Mouse (Mus musculus) hindbrain, postnatal 0 days (tissue): ENCODE data around the gene Med25. TPM values are rescaled to one million over a fixed set of nuclear protein-coding genes. Genes with fewer than 3 reads are reported as not detected.

Experiments
- ATAC-seq: fragments of 200-750 bp; cut with Nextera tagmentation; 2 replicates; pipeline ENCODE4 v1.8.0; 2017; ENCODE audit warnings: mild to moderate bottlenecking, moderate TSS enrichment, moderate library complexity
- DNase-seq: peaks from one replicate; pipeline ENCODE4 v3.0.0-alpha.2; 2015; ENCODE audit warnings: low spot score
- H3K27ac ChIP-seq: fragments of 300-500 bp; sonication (generic); 2 replicates; pipeline ENCODE4 v1.5.1; 2014; ENCODE audit warnings: mild to moderate bottlenecking
- H3K27me3 ChIP-seq: fragments of 300-500 bp; sonication (generic); 2 replicates; pipeline ENCODE4 v1.6.1; 2014; ENCODE audit warnings: low read length, mixed read lengths; ENCODE audit not compliant: insufficient read depth
- H3K36me3 ChIP-seq: fragments of 300-500 bp; sonication (generic); 2 replicates; pipeline ENCODE4 v1.6.1; 2014; ENCODE audit warnings: low read length, mixed read lengths; ENCODE audit not compliant: insufficient read depth
- H3K4me1 ChIP-seq: fragments of 300-500 bp; sonication (generic); 2 replicates; pipeline ENCODE4 v1.6.1; 2014; ENCODE audit warnings: antibody characterized with exemption, low read length, mixed read lengths; ENCODE audit not compliant: insufficient read depth
- H3K4me2 ChIP-seq: fragments of 300-500 bp; sonication (generic); 2 replicates; pipeline ENCODE4 v1.6.1; 2014; ENCODE audit warnings: low read depth, mild to moderate bottlenecking, low read length, moderate library complexity, mixed read lengths
- H3K4me3 ChIP-seq: fragments of 300-500 bp; sonication (generic); 2 replicates; pipeline ENCODE4 v1.5.1; 2014; ENCODE audit warnings: low read length
- H3K9ac ChIP-seq: fragments of 300-500 bp; sonication (generic); replicated peaks from 2 replicates; pipeline ENCODE4 v1.6.1; 2014; ENCODE audit warnings: mild to moderate bottlenecking, low read length, moderate library complexity, mixed read lengths
- H3K9me3 ChIP-seq: fragments of 300-500 bp; sonication (generic); 2 replicates; pipeline ENCODE4 v1.6.1; 2016; ENCODE audit warnings: low read length, mixed read lengths
- CTCF ChIP-seq: IDR thresholded peaks from 2 replicates; pipeline ENCODE4 v1.5.1; 2016; ENCODE audit warnings: antibody characterized with exemption, control low read depth, low read depth
- WGBS: fragments of 180-500 bp; shearing (Covaris S2); extraction: QIAGEN DNeasy Blood & Tissue Kit; methylation state at CpG from one replicate; pipeline ENCODE4 v1.1.7; 2014; 5-methylcytosine and 5-hydroxymethylcytosine counted together
- polyA plus RNA-seq: library from polyadenylated mRNA; unstranded; fragments of >200 nt; fragmentation: Nextera tagmentation; extraction: Ambion mirVana; gene quantifications from 2 replicates; pipeline ENCODE4 v1.2.1, GENCODE M21; 2015
- total RNA-seq: library from RNA; depleted of rRNA; stranded (reverse); fragments of >200 nt; gene quantifications from 2 replicates; pipeline ENCODE4 v1.2.3, GENCODE M21; 2014

Med25 gene
- total and polyA plus RNA-seq, 2 experiments from 2014 or later: 121 to 194 TPM

GRCm38 (mm10) chr7:44860576-44861428, 31.7 kb downstream of the Med25 start:
- H3K4me1 ChIP-seq: peaks cover 7% of the 10 kb centered on the region
- 51% methylated on average over 22 of the region's 22 CpGs for WGBS
- H3K36me3 ChIP-seq: peaks cover 27% of the 10 kb centered on the region
- DNase-seq: peak; percentile 87
- TF ChIP-seq CTCF: peak; percentile 94
- no peak overlapping the region for H3K4me2 ChIP-seq
- peak overlapping the region; percentile 36; the same call in 1 of the 2 replicates for H3K27ac ChIP-seq
- H3K27me3 ChIP-seq: no peaks in the 10 kb centered on the region
- H3K9ac ChIP-seq: no peak overlapping the region
- H3K4me3 ChIP-seq: no peak overlapping the region
- H3K9me3 ChIP-seq: no peaks in the 10 kb centered on the region
- ATAC-seq: peak; percentile 48

DNA sequence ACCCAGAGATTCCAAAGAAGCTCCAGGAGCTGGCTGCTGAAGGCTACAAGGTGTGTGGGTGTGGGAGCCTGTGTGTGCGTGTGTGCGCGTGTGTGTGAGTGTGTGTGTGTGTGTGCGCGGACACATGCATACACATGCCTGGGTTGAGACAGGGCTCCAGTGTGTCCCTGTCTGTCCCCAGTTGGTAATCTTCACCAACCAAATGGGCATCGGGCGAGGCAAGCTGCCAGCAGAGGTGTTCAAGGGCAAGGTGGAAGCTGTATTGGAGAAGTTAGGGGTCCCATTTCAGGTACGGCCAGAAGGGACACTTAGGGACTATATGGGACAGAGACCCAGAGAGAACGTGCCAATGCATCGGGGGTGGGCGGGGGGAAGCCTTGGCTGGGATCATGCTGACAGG, 32.6 kb downstream of the Med25 start:
- peaks cover 12% of the 10 kb centered on the region for H3K4me1 ChIP-seq
- no peaks in the 10 kb centered on the region for H3K9me3 ChIP-seq
- H3K4me3 ChIP-seq: no peak overlapping the region
- TF ChIP-seq CTCF: no peak
- peaks cover 27% of the 10 kb centered on the region for H3K36me3 ChIP-seq
- H3K4me2 ChIP-seq: no peak overlapping the region
- 88% methylated on average over 11 of the region's 11 CpGs for WGBS
- no peak overlapping the region for H3K9ac ChIP-seq
- no peaks in the 10 kb centered on the region for H3K27me3 ChIP-seq
- no peak for ATAC-seq
- no peak overlapping the region for H3K27ac ChIP-seq
- DNase-seq: no peak

GRCm38 (mm10) chr7:44857905-44858304, 34.6 kb downstream of the Med25 start:
- ATAC-seq (no peak), DNase-seq (peak; percentile 42)
- Histone ChIP-seq H3K4me2 (peak overlapping the region; percentile 66), H3K27ac (peak overlapping the region; percentile 90), H3K27me3 (no peaks in the 10 kb centered on the region), H3K36me3 (peaks cover 12% of the 10 kb centered on the region), H3K9me3 (no peaks in the 10 kb centered on the region), H3K4me3 (peak overlapping the region; percentile 57), H3K4me1 (peaks cover 12% of the 10 kb centered on the region), H3K9ac (peak overlapping the region; percentile 70)
- no peak for TF ChIP-seq CTCF
- 32% methylated on average over 8 of the region's 8 CpGs for WGBS

DNA sequence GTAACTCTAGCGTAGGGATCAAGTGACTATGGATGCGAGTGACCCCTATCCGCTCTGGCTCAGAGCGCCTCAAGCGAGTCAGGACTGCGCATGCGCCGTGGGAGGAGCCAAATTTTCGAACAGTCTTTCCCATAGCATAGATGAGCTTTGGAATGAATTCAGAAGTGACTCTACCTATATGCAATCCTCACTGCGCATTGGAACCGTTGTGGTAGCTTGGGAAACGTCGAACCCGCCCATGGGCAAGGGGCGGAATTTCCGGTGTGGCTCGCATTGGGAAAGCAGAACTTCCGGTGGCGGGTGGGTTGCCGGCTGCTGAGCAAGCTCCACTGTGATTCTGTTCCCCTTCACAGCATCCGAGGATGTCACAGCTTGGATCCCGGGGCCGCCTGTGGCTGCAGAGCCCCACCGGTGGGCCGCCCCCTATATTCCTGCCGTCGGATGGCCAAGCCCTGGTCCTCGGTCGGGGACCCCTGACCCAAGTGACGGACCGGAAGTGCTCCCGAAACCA, 35.4 kb downstream of the Med25 start, which contains the start of gene Pnkp:
Pnkp (plus strand) TSS at position 98 of the 511 bp plus-strand sequence.
- no peaks in the 10 kb centered on the region for H3K27me3 ChIP-seq
- peak within 1 kb of the TSS; percentile 90 for H3K27ac ChIP-seq
- peaks cover 12% of the 10 kb centered on the region for H3K4me1 ChIP-seq
- peak; percentile 95 for DNase-seq
- under 1% methylated on average over 32 of the region's 32 CpGs for WGBS
- peak within 1 kb of the TSS; percentile 70 for H3K9ac ChIP-seq
- H3K4me3 ChIP-seq: peak within 1 kb of the TSS; percentile 57
- TF ChIP-seq CTCF: peak; percentile 36
- no peaks in the 10 kb centered on the region for H3K9me3 ChIP-seq
- H3K4me2 ChIP-seq: peak within 1 kb of the TSS; percentile 66
- ATAC-seq: peak; percentile 77
- H3K36me3 ChIP-seq: peaks cover 9% of the 10 kb centered on the region; the same call in 1 of the 2 replicates

DNA sequence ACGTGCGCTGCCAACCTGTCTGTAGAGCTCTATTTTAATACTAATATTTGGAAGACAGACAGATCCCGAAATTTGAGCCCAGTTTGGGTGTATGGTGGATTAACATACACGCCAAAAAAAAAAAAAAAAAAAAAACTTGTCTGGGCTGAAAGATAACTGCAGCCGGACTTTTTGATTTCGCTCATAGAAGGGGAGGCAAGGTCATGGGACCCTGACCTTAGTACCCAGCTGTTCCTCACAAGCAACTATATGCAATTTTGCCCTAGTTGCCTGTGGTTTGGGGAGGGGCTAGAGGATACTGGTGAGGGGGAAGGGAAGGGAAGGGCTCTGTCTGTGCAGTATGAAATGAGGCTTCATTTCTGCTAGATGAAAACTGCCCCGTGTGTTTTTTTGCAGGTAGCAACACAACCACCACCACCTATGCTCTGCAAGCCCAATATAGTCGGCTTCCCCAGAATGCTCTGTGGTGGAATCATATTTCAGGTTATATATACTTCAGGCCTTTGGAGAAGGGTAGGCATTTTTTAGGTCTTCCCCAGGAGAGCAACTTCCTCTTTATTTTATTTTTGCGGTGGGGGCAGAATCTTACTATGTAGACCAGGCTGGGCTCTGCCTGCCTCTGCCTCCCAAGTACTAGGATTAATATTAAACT, 36.1 kb downstream of the Med25 start:
- H3K27ac ChIP-seq: peak overlapping the region; percentile 90
- H3K4me1 ChIP-seq: peaks cover 12% of the 10 kb centered on the region
- no peak for TF ChIP-seq CTCF
- peak overlapping the region; percentile 57 for H3K4me3 ChIP-seq
- H3K9ac ChIP-seq: no peak overlapping the region; the same call in 1 of the 2 replicates
- WGBS: 66% methylated on average over 9 of the region's 9 CpGs
- DNase-seq (no peak), ATAC-seq (no peak)
- H3K36me3 ChIP-seq: peaks cover 13% of the 10 kb centered on the region
- no peaks in the 10 kb centered on the region for H3K9me3 ChIP-seq
- H3K4me2 ChIP-seq: peak overlapping the region; percentile 66
- H3K27me3 ChIP-seq: no peaks in the 10 kb centered on the region

DNA sequence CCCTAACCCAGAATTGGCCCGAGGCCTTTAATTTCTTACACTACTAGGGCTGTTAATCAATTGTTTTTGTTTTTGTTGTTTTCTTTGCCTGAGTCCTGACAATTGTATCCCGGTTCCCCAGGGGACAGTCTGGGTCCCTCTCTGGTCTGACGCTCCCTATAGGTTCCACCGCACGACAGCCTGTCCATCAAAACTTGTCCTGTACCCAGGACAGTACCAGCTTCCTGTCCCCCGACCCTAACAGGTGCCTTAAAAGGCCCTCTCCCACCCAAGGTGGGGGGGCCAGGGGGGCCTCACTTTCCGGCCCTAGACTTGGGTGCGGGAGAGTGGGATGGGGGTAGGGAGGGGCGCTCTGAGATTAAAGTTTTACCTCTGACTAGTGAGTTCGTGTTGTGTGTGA, 37.5 kb downstream of the Med25 start:
- Histone ChIP-seq H3K9me3 (no peaks in the 10 kb centered on the region), H3K9ac (peak overlapping the region; percentile 59), H3K4me3 (peak overlapping the region; percentile 41), H3K4me2 (peak overlapping the region; percentile 72), H3K4me1 (peaks cover 22% of the 10 kb centered on the region), H3K27ac (peak overlapping the region; percentile 91), H3K27me3 (no peaks in the 10 kb centered on the region), H3K36me3 (peaks cover 13% of the 10 kb centered on the region; the same call in 1 of the 2 replicates)
- no peak for DNase-seq
- TF ChIP-seq CTCF: no peak
- 30% methylated on average over 10 of the region's 10 CpGs for WGBS
- ATAC-seq: no peak
